Mouse (Mus musculus): Measurements from ENCODE around the gene Obscn.

Obscn gene

DNA sequence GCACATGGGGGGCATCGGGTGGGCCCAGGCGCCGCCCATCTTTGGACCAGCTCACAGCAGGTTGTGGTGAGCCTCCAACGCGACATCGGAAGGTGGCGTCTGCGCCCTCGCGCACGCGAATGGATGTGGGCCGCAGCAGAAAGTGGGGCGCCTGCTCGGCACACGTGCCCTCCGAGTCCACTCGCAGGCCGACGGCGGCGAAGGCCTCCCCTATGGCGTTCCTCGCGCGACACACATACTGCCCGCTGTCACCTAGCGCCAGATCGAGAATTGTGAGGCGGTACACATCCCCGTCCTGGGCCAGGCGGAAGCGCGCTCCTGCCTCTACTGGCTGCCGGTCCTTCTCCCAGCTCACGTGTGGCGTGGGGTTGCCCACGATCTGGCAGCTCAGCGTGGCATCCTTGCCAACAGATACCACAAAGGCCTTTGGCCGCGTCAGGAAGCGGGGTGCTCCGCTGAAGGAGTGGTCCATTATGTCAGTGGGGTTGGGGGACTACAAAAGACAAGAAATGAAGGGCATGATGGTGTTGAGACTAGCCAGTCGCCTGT lies at the start of gene Obscn:
TSS of gene Obscn (minus strand) at position 499 of the 549 bp plus-strand sequence.
- DNase-seq: peak; percentile 20

DNA sequence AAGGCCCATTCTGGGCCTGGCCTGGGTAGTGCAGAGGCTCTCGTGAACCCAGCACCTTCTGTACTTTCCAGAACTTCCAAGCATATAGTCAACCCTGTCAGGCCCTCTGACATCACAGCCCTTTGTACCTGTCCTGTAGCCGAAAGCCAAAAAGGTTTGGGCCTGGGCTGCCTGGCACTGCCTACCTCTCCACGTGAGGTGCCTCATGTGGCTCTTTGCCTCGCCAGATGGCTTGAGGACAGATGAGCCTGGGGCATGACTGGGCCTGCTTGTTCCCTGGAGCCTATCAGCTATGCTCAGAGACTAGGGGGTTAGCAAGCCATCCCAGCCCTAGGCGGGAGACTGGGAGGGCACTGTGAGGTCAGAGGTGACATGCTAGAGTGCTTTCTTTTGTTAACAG lies 49.3 kb upstream of the Obscn start:
- no peak for DNase-seq

DNA sequence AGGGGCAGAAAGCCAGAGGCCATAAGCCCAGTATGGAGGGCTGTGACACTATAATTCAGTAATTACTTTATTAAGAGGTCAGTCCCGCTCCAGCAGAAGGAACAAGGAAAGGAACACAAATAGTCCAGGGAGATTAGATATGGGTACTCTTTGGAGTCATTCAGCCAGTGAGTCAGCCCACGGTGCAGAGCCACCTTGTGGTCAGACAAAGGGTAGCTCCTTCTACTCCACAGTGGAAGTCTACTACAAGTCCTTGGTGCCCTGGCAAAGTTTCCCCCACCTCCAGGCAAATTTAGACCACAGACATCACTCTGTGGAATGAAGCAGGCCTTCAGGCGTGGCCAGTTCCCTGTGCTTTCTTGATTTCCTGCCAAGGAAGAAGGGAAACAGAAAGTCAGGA lies 47.6 kb upstream of the Obscn start:
- DNase-seq: peak; percentile 42

GRCm38 (mm10) chr11:59182864-59183331 lies 46.7 kb upstream of the Obscn start, which contains the start of gene Gjc2:
Gjc2 (minus strand) TSS chr11:59183213.
- DNase-seq: no peak

DNA sequence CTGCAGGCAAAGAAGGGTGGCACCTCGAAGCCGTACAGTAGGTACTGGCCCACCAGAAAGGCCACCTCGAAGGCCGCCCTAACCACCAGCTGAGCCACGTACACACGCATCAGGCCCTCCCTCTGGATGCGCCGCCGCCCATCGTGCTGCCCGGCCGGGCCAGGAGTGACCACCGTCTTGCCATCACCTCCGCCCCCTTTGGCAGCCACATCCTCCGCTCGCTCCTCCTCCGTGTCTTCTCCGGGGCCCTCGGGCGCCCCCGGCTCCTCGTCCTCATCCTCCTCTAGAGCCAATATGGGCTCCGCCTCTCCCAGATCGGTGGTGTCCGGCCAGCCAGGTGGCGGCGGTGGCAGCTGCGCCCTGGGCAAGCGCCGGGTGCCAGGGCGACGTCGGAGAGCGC lies 40.7 kb upstream of the Obscn start:
- DNase-seq: no peak

DNA sequence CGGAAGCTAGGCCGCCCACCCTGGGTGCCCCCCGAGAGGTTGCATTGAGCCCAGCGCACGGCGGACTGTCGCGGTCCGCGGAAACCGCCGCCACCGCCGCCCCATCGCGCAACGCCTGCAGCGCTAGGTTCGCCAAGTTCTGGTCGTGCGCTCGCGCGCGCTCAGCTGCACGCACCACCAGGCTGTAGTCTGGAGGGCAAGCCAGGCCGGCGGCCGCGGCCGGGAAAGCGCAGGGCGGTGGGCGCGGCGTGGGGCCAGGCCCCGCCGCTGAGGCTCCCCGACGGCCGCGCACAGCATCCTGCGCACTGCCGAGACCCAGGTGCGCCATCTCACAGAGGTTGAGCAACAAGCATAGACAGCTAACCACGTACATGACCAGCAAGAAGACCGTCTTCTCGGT lies 40.3 kb upstream of the Obscn start:
- no peak for DNase-seq

- no peak for DNase-seq
Measured at GRCm38 (mm10) chr11:59174189-59174838, 38.1 kb upstream of the Obscn start.

DNA sequence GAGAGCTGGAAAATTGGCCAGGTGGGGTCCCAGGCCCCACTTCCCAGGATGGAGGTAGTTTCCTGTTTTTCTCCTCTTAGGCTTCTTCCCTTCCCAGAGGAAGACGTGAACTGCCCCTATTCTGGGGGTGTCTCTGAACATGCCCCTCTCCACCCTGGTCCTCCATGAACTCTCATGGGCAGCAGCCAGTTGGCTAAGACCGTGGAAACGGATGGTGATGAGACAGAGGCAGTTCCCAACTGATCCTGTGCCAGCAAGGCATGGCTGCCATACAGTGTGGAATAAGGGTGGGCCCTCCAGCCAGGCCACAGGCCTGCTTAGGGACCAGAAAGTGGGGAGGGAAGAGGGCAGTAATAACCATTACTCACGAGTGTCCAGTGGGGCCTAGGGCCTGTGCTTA lies 34.3 kb upstream of the Obscn start:
- DNase-seq: no peak

GRCm38 (mm10) chr11:59169807-59170206 lies 33.6 kb upstream of the Obscn start:
- no peak for DNase-seq

DNA sequence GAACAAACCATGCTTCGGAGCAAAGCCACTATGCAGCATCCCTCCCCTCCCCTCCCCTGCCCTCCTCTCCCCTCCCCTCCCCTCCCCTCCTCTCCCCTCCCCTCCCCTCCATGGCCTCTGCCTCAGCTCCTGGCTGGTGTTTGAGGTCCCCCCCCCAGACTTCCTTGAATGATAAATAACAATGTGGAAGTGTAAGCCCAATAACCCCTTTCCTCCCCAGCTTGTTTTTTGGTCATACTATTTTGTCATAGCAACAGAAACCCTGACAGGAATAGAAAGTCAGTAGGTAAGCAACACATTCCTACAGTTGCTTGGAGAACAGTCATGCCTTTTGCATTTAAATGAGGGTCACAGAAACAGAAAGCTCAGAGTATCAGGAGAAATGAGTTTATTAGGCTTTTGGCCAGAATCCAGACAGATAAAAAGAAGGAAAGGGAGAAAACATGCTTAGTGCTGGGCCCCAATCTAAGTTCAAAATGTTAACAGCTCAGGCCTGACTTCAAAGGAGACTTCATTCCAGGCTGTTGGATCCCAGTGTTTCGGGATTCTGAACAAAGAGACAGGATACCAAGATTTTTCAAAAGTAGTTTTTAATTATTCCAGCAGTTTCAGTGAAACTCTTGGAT lies 29.5 kb upstream of the Obscn start:
- no peak for DNase-seq

DNA sequence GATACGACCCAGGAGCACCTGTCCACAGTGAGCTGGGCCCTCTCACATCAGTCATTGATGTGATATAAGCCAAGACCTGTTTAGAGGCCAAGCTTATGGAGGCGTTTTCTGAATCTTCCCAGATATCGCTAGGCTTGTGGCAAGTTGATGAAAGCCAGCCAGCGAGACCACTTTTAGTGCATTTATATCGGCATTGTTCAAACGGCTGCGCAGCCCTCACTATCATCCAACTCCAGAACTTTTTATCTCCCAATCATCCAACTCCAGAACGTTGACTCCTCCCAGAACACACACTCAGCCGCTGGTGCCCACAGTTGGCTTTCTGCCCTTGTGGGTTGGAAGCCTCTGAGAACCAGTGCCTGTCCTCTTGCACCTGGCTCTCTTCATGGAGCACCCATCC lies 28.2 kb upstream of the Obscn start:
- DNase-seq: no peak

DNA sequence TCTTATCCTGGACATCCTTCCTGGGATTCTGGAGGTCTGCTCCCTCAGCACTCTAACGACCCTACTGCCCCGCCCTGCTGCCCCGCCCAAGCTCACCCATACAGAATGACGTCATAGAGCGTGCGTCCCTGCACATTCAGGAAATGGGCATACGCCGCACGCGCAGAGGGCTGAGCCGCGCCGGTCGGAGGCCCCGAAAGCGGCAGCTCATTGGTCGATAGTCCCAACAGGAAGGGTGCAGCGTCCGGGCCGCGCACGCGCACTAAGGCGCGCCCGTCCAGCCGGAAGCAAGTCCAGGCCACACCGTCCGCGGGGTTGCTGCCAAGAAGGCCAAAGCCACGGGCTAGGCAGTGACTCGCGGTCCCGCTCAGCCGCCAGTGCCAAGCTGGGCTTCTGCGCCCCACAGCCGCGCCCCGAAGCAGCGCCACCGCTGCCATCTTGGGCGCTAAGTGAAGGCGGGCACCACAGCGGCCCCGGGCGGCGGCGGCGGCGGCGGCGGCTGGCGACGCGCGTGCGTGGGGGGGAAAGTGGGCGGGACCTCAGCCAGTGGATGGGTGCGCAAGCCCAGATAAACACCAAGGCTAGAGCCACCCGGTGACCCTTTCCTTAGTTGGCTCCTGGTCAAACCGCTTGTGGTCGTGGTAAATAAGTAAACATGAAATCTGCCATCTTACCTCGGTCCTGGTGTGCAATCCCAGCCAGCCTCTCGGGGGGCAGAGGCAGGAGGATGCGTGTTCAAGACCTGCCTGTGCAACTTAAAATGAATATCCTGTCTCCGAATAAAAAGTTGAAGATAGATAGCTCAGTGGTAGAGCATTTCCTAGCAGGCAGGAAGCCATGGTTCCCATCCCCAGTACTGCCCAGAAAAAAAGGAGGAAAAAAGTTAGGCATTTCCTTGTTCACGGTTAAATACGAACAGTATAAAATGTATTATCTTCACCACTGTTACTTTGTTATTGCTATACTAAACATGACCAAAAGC lies 27.3 kb upstream of the Obscn start, which contains the start of gene Iba57:
TSS of gene Iba57 (minus strand) at position 485 of the 982 bp plus-strand sequence.
- peak; percentile 95 for DNase-seq

GRCm38 (mm10) chr11:59162443-59163254 lies 26.4 kb upstream of the Obscn start:
- DNase-seq: peak; percentile 24

DNA sequence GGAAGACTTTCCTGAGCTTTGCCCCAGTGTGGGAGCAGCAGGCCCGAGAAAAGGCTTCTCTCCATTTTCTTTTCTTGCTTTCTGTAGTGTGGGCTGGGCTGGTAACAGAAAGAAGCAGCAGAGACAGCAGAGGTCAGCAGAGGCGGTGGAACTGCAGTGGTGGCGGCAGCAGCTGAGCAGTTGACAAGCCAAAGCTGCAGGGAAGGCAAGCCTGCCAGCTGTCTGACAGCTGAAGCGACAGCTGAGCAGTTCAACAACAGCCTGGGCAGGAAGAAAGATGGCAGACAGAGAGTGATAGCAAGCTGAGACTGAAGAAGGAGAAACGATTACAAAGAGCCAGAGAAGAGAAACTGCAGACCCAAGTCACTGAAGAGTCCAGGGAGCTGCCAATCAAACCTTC lies 25.2 kb upstream of the Obscn start:
- DNase-seq: no peak

DNA sequence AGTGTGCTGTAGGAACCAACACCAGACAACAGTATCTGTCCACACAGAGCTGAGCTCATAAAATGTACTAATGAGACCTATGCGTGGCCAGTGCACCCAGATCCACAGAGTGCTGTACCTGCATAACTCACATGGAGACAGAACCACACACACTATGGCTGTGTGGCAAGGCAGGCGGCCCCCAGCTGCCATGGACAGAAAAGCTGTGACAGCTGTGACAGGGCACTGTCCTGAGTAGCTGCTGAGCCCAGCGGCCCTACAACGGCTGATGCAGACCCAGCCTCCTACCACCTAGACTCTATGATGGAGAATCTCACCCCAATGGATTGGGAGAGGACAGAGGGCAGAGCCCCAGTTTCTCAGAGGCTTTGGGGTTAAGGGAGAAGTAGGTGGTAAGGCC lies 23.4 kb upstream of the Obscn start:
- DNase-seq: no peak

DNA sequence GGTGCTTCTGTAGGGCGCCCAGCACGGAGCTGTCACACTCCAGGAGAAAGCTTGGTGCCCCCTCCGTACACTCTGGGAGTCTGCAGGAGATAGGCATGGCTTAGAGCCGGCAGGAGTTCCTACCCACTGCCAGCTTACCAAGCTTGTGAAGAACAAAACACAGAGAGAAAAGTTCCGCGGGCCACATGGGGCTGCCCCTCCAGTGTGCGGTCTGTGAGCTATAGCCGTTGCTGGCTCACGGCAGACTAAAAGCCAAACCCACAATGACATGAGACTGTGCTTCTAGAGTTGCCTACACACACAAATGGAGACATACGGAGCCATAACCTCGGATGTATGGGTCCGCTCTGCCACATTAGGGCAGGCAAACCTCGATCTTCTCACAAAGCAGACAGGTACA lies 22.9 kb upstream of the Obscn start:
- no peak for DNase-seq

DNA sequence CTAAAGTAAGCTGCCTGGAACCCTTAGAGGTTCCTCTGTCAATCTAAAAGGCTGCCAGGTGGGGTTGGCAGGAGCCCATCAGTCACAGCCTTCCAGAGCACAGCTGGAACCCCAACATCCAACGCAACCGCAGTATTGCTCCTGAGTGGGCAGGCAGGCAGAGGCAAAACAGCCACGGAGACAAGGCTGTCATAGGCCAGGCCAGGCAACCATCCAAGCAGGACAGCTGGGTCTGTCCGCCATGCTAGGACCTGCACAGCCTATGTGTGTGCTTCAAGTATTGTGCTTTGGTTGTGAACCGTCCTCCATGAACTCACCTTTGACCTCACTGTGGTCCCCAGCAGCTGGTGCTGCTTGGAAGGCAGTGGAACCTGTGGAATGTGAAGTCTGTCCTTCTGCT lies 19.7 kb upstream of the Obscn start:
- DNase-seq: no peak

GRCm38 (mm10) chr11:59154220-59154619 lies 18.0 kb upstream of the Obscn start:
- DNase-seq: no peak

GRCm38 (mm10) chr11:59151729-59152128 lies 15.5 kb upstream of the Obscn start:
- DNase-seq: no peak

DNA sequence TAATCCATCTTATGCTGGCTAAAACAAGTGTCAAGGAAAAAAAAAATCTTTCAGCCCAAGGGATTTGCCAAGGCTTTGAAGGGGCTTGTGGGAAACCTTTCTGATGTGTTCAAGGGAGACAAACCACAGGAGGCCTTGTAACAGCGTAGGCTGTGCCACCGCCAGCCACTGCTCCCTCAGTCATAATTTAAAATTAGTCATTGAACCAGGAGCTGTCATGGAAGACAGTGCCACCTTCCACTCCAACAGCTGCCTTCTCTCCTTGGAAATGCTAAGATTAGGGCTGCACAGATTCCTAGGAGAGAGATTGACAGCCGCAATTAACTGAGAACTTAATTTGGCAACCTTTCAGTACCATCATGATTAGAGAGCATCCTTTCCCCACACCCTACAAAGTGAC lies 13.1 kb upstream of the Obscn start:
- no peak for DNase-seq

- no peak for DNase-seq
Measured at GRCm38 (mm10) chr11:59142962-59143361, 6.8 kb upstream of the Obscn start.

DNA sequence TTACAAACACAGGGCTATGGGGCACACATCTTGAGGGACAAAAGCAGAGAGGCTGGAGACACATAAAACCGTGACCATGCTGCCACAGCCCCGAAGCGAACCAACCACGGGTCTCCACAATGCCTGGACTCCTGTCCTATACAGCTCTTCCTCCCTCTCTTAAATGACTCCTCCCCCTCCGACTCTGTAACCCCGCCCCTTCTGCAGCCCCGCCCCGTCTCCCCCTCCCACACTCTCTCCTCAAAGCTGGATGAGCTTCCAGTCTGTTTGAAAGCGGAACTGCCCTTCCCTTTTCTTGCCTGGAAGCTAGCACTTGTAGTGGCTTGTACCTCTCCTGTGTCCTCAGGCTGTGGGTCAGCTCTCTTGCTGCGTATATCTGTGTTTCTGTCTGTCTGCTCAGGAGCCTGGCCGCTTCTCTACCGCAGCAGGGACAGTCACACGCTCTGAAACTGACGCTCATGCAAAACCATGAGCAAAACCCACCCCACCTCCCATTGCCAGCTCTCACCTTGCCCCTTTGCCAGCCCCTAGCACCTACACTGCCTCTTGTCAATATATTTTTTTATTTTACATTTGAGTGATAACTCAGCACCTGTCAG lies 5.7 kb upstream of the Obscn start:
- DNase-seq: no peak

Measured in right cerebral cortex, postnatal 4 days (tissue).